Mouse (Mus musculus) olfactory bulb, adult 2 months (tissue): Measurements from ENCODE around the gene Rbbp8nl.

Experiments used
- CTCF ChIP-seq: fragments of 200-500 bp; IDR thresholded peaks from 2 replicates; pipeline ENCODE4 v1.5.1; 2012; ENCODE audit warnings: low read depth, mild to moderate bottlenecking, low read length, moderate library complexity; ENCODE audit not compliant: insufficient read depth
- POLR2A ChIP-seq: fragments of 200-500 bp; IDR thresholded peaks from 2 replicates; pipeline ENCODE4 v1.6.1; 2012; ENCODE audit warnings: mild to moderate bottlenecking, low read depth, low read length, moderate library complexity; ENCODE audit not compliant: insufficient read depth

DNA sequence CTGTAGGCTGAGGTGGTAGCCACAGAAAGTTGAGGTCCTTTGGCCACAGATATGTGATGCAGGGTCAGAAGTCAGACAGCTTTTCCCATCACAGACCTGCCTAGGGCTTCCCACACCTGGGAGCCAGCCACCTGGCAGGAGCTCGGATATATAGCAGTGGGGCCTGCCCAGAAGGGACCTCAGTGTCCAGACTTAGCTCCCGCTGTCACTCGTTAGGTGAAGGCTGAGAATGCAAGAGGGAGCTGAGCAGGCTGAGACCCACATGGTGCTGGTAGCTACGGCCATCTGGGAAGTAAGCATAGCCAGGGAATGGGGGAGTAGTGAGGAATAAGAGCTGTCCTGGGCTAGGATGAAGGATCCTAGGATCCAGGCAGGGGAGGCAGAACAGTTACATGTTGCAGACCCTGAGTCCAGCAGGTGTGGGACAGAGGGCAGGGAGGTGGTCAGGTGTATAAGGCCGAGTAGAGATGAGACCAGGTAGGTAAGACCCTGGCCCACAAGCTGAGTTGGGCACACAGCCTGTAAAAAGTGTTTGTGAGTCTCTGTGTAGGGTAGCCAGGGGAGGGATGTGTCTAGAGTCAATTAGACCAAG lies 17.8 kb downstream of the Rbbp8nl start:
- no peak for TF ChIP-seq CTCF
- no peak for TF ChIP-seq POLR2A
